Mouse (Mus musculus): ENCODE measurements around the gene Rbbp5. TPM values are rescaled to one million over a fixed set of nuclear protein-coding genes. Genes with fewer than 3 reads are reported as not detected.

Rbbp5 gene
- 14.7 and 18.3 TPM in 2 replicates for polyA plus RNA-seq (2012; rRNA removed)

DNA sequence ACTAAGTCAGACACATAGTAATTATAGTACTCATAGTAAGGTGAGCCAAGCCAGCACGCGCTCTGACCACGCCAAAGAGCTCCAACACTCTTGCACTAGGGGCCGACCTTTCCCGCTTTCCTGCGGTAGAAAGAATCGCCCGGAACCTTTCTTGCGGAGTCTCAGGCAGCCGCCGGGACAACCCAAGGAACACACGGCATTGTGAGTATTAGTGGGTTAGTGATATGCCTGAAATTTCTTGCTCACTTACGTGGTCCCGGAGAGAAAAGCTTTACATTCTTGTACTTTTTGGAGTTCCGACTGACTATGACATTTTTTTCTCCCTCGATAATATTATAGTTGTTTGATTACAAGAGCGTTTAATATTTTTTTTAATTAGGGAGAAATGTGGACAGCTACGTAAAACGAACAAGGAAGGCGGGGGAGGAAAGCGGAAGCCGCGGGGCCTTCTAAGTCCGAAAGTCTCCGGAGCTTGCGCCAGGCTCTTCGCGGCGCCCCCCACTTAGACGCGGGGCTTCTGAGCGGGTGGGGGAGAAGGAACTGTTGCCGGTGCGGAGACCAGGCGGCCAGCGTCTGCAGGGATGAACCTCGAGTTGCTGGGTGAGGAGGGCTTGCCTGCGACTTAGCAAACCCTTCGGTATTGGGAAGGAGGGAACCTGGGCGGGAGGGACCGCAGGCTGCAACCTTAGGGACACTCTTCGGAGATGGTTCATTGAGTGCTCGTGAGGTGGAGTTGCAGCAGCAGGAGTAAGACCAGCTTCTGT lies at the start of gene Rbbp5:
Gene Rbbp5 (plus strand): TSS at position 438 of the 764 bp plus-strand sequence.

DNA sequence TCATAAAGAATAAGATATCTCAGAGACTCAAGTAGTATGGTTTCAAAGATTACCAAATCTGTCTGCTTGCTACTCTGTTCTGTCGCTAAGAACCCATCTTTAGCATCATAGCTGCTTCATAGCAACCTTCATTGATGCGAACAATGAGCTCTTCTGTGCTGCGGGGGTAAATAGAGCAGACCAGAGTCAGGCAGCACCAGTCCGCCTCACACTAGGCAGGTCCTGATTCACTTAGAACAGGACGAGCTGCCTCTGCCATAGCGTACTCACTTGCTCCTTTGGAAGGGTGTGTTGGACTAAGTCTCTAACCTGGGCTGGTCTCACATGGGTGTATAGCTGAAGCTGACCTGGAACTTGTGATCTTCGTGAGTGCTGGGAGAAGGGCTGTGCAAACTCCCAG lies 28.9 kb downstream of the Rbbp5 start, which contains the start of gene Tmem81:
Gene Tmem81 (plus strand): TSS at position 173 of the 400 bp plus-strand sequence.

DNA sequence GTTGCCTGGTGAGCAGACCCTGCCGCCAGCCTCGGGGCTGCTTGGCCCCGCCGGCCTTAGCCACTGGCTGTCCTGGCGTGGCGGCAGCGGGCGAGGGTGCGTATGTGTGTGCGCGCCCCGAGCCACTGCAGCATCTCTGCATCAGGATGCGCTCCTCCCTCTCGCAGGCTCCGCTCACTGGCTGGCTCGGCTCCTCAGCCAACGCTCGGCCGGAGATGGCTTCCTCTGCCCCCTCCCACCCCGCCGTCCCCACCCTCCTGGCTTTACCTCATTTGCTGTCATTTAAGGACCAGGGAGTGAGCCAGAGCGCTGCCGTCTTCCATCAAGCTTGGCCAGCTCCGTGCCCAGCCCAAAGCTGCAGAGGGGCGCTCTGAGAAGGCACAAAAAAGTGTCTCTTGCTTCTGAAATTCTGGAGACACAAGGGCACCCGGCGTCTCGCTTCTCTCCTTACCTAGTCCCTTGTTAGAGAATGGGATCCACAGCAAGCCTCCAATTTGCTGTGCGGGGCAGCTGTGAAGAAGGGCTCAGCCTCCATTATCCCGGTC lies 65.7 kb downstream of the Rbbp5 start, which contains the start of gene Cntn2:
Gene Cntn2 (minus strand): TSS at position 495 of the 545 bp plus-strand sequence.

Other genes with a start within 250 kb of the Rbbp5 start
- not detected in 2 replicates for gene Gm10188, start 247.6 kb upstream of the Rbbp5 start, polyA plus RNA-seq (2012; rRNA removed)
- 0.02 and 0.05 TPM in 2 replicates for gene Klhdc8a, start 178.7 kb upstream of the Rbbp5 start, polyA plus RNA-seq (2012; rRNA removed)
- gene Nuak2, start 161.2 kb upstream of the Rbbp5 start, polyA plus RNA-seq (2012; rRNA removed), result 1.1 and 1.3 TPM in 2 replicates
- gene Tmcc2, start 86.1 kb upstream of the Rbbp5 start, polyA plus RNA-seq (2012; rRNA removed), result 243 and 315 TPM in 2 replicates
- gene Dstyk, start 59.8 kb upstream of the Rbbp5 start, polyA plus RNA-seq (2012; rRNA removed), result 3.9 and 4.4 TPM in 2 replicates
- 1.4 and 1.7 TPM in 2 replicates for gene Tmem81, start 28.9 kb downstream of the Rbbp5 start, polyA plus RNA-seq (2012; rRNA removed)
- gene Cntn2, start 65.9 kb downstream of the Rbbp5 start, polyA plus RNA-seq (2012; rRNA removed), result 0.02 and 0.03 TPM in 2 replicates

All from liver, embryonic 14 days (tissue).